Mouse (Mus musculus) myocyte (in vitro differentiated cells): ENCODE measurements at regions not wholly inside any gene's neighbourhood (a gene's known extent, or its start where the extent isn't known, plus 50 kb on each side); places are given as distances from the start of the nearest gene placed in this dataset.

Source experiments
- H3K27me3 ChIP-seq: one replicate; pipeline ENCODE4 v1.6.1; 2011; ENCODE audit not compliant: control insufficient read depth, insufficient read depth, insufficient read length
- H3K36me3 ChIP-seq: one replicate; pipeline ENCODE4 v1.6.1; 2011; ENCODE audit not compliant: control insufficient read depth, insufficient read depth
- H3K4me2 ChIP-seq: one replicate; pipeline ENCODE4 v1.6.1; 2011; ENCODE audit warnings: low read depth, control low read depth
- H3K4me3 ChIP-seq: one replicate; pipeline ENCODE4 v1.5.1; 2011; ENCODE audit warnings: mild to moderate bottlenecking, control low read depth, moderate library complexity
- H3K79me2 ChIP-seq: one replicate; pipeline ENCODE4 v1.6.1; 2011; ENCODE audit not compliant: control insufficient read depth, insufficient read depth
- H3ac ChIP-seq: one replicate; pipeline ENCODE4 v1.6.1; 2011; ENCODE audit not compliant: control insufficient read depth, insufficient read length
- CEBPB ChIP-seq: IDR thresholded peaks from 2 replicates; pipeline ENCODE4 v1.6.1; 2011; ENCODE audit warnings: mild to moderate bottlenecking, moderate library complexity; ENCODE audit not compliant: poor library complexity, insufficient read depth, severe bottlenecking
- E2F4 ChIP-seq: IDR thresholded peaks from one replicate; pipeline ENCODE4 v1.6.1; 2011; ENCODE audit warnings: mild to moderate bottlenecking, control low read depth, moderate library complexity; ENCODE audit not compliant: insufficient read depth
- MAX ChIP-seq: IDR thresholded peaks from one replicate; pipeline ENCODE4 v1.6.1; 2011; ENCODE audit warnings: low read depth, mild to moderate bottlenecking, control low read depth
- MYOD1 ChIP-seq, 3 experiments: IDR thresholded peaks; one replicate each; pipeline ENCODE4 v1.6.1; 2011; ENCODE audit warnings: control low read depth in 2 of 3, low read depth in 2 of 3, mild to moderate bottlenecking in 2 of 3, moderate library complexity in 1 of 3; ENCODE audit not compliant: insufficient read length in 2 of 3, control insufficient read depth in 1 of 3
- MYOG ChIP-seq, 3 experiments: IDR thresholded peaks; one replicate each; pipeline ENCODE4 v1.6.1; 2011; ENCODE audit warnings: control low read depth in 2 of 3, low read depth in 2 of 3, mild to moderate bottlenecking in 2 of 3; ENCODE audit not compliant: insufficient read length in 2 of 3, control insufficient read depth in 1 of 3, insufficient read depth in 1 of 3
- POLR2A ChIP-seq: IDR thresholded peaks from one replicate; pipeline ENCODE4 v1.6.1; 2011; ENCODE audit warnings: low read depth, mild to moderate bottlenecking, control low read depth, moderate library complexity; ENCODE audit not compliant: insufficient read length
- POLR2AphosphoS2 ChIP-seq: IDR thresholded peaks from one replicate; pipeline ENCODE4 v1.6.1; 2011; ENCODE audit warnings: low read depth, control low read depth; ENCODE audit not compliant: insufficient read length
- REST ChIP-seq: IDR thresholded peaks from one replicate; pipeline ENCODE4 v1.6.1; 2011; ENCODE audit warnings: mild to moderate bottlenecking, control low read depth, moderate library complexity; ENCODE audit not compliant: insufficient read depth, insufficient read length
- SRF ChIP-seq: IDR thresholded peaks from one replicate; pipeline ENCODE4 v1.6.1; 2011; ENCODE audit warnings: low read depth; ENCODE audit not compliant: control insufficient read depth, insufficient read length
- TCF12 ChIP-seq: IDR thresholded peaks from one replicate; pipeline ENCODE4 v1.6.1; 2011; ENCODE audit warnings: mild to moderate bottlenecking, control low read depth; ENCODE audit not compliant: poor library complexity, insufficient read depth, severe bottlenecking
- TCF3 ChIP-seq: IDR thresholded peaks from one replicate; pipeline ENCODE4 v1.6.1; 2011; ENCODE audit warnings: low read depth, control low read depth; ENCODE audit not compliant: insufficient read length
- USF1 ChIP-seq: IDR thresholded peaks from one replicate; pipeline ENCODE4 v1.6.1; 2011; ENCODE audit warnings: low read depth, mild to moderate bottlenecking, control low read depth, moderate library complexity

GRCm38 (mm10) chr19:25922052-25922451, 249.8 kb downstream of the Dmrt2 start:
- no peak overlapping the region for H3ac ChIP-seq
- TF ChIP-seq MYOD1 (IDR thresholded peaks at IDR 0.05; ENCODE audit: control insufficient read depth in 1 of 3, insufficient read length in 2 of 3, low read depth in 2 of 3) = no peak
- no peaks in the 10 kb centered on the region for H3K27me3 ChIP-seq
- no peak overlapping the region for H3K4me3 ChIP-seq
- H3K36me3 ChIP-seq = no peaks in the 10 kb centered on the region
- H3K79me2 ChIP-seq = no peaks in the 10 kb centered on the region
- H3K4me2 ChIP-seq = no peak overlapping the region

GRCm38 (mm10) chr19:25922806-25923205, 250.6 kb downstream of the Dmrt2 start:
- Histone ChIP-seq H3K79me2 (no peaks in the 10 kb centered on the region), H3K4me2 (no peak overlapping the region), H3K4me3 (no peak overlapping the region)

GRCm38 (mm10) chr19:25923727-25924384, 251.6 kb downstream of the Dmrt2 start:
- H3K27me3 ChIP-seq = no peaks in the 10 kb centered on the region
- H3K36me3 ChIP-seq = no peaks in the 10 kb centered on the region
- no peak overlapping the region for H3ac ChIP-seq
- no peaks in the 10 kb centered on the region for H3K79me2 ChIP-seq
- no peak overlapping the region for H3K4me3 ChIP-seq
- no peak overlapping the region for H3K4me2 ChIP-seq
- TF ChIP-seq SRF (no peak), USF1 (no peak), POLR2A (no peak), MAX (no peak), E2F4 (no peak), POLR2AphosphoS2 (no peak)

More at GRCm38 (mm10) chr19:25922806-25923205, 250.6 kb downstream of the Dmrt2 start:
- Histone ChIP-seq H3K27me3 (no peaks in the 10 kb centered on the region), H3K36me3 (no peaks in the 10 kb centered on the region), H3ac (no peak overlapping the region)
- TF ChIP-seq MAX (no peak), SRF (no peak), REST (no peak), POLR2A (no peak), POLR2AphosphoS2 (no peak), TCF3 (no peak), MYOD1 (IDR thresholded peaks at IDR 0.05; ENCODE audit: control insufficient read depth in 1 of 3, insufficient read length in 2 of 3, low read depth in 2 of 3) (no peak), CEBPB (no peak), E2F4 (no peak), MYOG (IDR thresholded peaks at IDR 0.05; ENCODE audit: control insufficient read depth in 1 of 3, insufficient read depth in 1 of 3, insufficient read length in 2 of 3, low read depth in 2 of 3) (no peak), TCF12 (no peak), USF1 (no peak)

GRCm38 (mm10) chr19:25924385-25924769, 252.2 kb downstream of the Dmrt2 start:
- no peak overlapping the region for H3K4me2 ChIP-seq
- no peaks in the 10 kb centered on the region for H3K79me2 ChIP-seq
- TF ChIP-seq CEBPB = no peak
- TF ChIP-seq MAX = no peak
- TF ChIP-seq E2F4 = no peak
- TF ChIP-seq TCF3 = no peak
- no peak for TF ChIP-seq POLR2A
- TF ChIP-seq MYOG (IDR thresholded peaks at IDR 0.05; ENCODE audit: control insufficient read depth in 1 of 3, insufficient read depth in 1 of 3, insufficient read length in 2 of 3, low read depth in 2 of 3) = no peak
- TF ChIP-seq TCF12 = no peak
- TF ChIP-seq USF1 = no peak
- no peak overlapping the region for H3K4me3 ChIP-seq
- H3K27me3 ChIP-seq = no peaks in the 10 kb centered on the region
- H3K36me3 ChIP-seq = no peaks in the 10 kb centered on the region
- no peak overlapping the region for H3ac ChIP-seq

GRCm38 (mm10) chr19:25927220-25927619, 255.0 kb downstream of the Dmrt2 start:
- no peak overlapping the region for H3K4me2 ChIP-seq

GRCm38 (mm10) chr19:25937343-25937742, 265.1 kb downstream of the Dmrt2 start:
- H3K4me3 ChIP-seq = no peak overlapping the region

More at GRCm38 (mm10) chr19:25927220-25927619, 255.0 kb downstream of the Dmrt2 start:
- H3ac ChIP-seq = no peak overlapping the region
- no peaks in the 10 kb centered on the region for H3K27me3 ChIP-seq
- no peak overlapping the region for H3K4me3 ChIP-seq
- no peaks in the 10 kb centered on the region for H3K79me2 ChIP-seq
- TF ChIP-seq SRF (no peak), REST (no peak), MYOG (IDR thresholded peaks at IDR 0.05; ENCODE audit: control insufficient read depth in 1 of 3, insufficient read depth in 1 of 3, insufficient read length in 2 of 3, low read depth in 2 of 3) (no peak), USF1 (no peak), MAX (no peak)
- H3K36me3 ChIP-seq = no peaks in the 10 kb centered on the region

More at GRCm38 (mm10) chr19:25937343-25937742, 265.1 kb downstream of the Dmrt2 start:
- H3K4me2 ChIP-seq = no peak overlapping the region
- no peak overlapping the region for H3ac ChIP-seq
- H3K36me3 ChIP-seq = no peaks in the 10 kb centered on the region
- no peaks in the 10 kb centered on the region for H3K27me3 ChIP-seq
- TF ChIP-seq USF1 (no peak), SRF (no peak), TCF3 (no peak), MYOD1 (IDR thresholded peaks at IDR 0.05; ENCODE audit: control insufficient read depth in 1 of 3, insufficient read length in 2 of 3, low read depth in 2 of 3) (no peak), POLR2A (no peak), MAX (no peak), REST (no peak), MYOG (IDR thresholded peaks at IDR 0.05; ENCODE audit: control insufficient read depth in 1 of 3, insufficient read depth in 1 of 3, insufficient read length in 2 of 3, low read depth in 2 of 3) (no peak), TCF12 (no peak)
- H3K79me2 ChIP-seq = no peaks in the 10 kb centered on the region
